Mouse (Mus musculus) kidney, postnatal 0 days (tissue): ENCODE data around the gene Gale. TPM values are rescaled to one million over a fixed set of nuclear protein-coding genes. Genes with fewer than 3 reads are reported as not detected.

Experiments used
- ATAC-seq: fragments of 200-750 bp; cut with Nextera tagmentation; replicated peaks from 2 replicates; pipeline ENCODE4 v1.8.0; 2017; ENCODE audit warnings: low read depth, moderate number of reproducible peaks, moderate TSS enrichment, moderate library complexity; ENCODE audit not compliant: low FRiP score
- DNase-seq: peaks from one replicate; pipeline ENCODE4 v3.0.0-alpha.2; 2016; ENCODE audit warnings: low spot score
- H3K27ac ChIP-seq: fragments of 300-500 bp; sonication (generic); 2 replicates; pipeline ENCODE4 v1.5.1; 2014; ENCODE audit warnings: mild to moderate bottlenecking
- H3K27me3 ChIP-seq: fragments of 300-500 bp; sonication (generic); 2 replicates; pipeline ENCODE4 v1.6.1; 2014; ENCODE audit warnings: low read length, mixed read lengths; ENCODE audit not compliant: insufficient read depth
- H3K36me3 ChIP-seq: fragments of 300-500 bp; sonication (generic); 2 replicates; pipeline ENCODE4 v1.6.1; 2014; ENCODE audit warnings: low read length, mixed read lengths; ENCODE audit not compliant: insufficient read depth
- H3K4me1 ChIP-seq: fragments of 300-500 bp; sonication (generic); replicated peaks from 2 replicates; pipeline ENCODE4 v1.6.1; 2014; ENCODE audit warnings: antibody characterized with exemption, low read length, mixed read lengths; ENCODE audit not compliant: insufficient read depth
- H3K4me2 ChIP-seq: fragments of 300-500 bp; sonication (generic); 2 replicates; pipeline ENCODE4 v1.6.1; 2014; ENCODE audit warnings: mild to moderate bottlenecking, low read length, moderate library complexity, mixed read lengths
- H3K4me3 ChIP-seq: fragments of 300-500 bp; sonication (generic); replicated peaks from 2 replicates; pipeline ENCODE4 v1.5.1; 2014; ENCODE audit warnings: low read depth, low read length
- H3K9ac ChIP-seq: fragments of 300-500 bp; sonication (generic); 2 replicates; pipeline ENCODE4 v1.6.1; 2014; ENCODE audit warnings: low read depth, low read length
- H3K9me3 ChIP-seq: fragments of 300-500 bp; sonication (generic); replicated peaks from 2 replicates; pipeline ENCODE4 v1.6.1; 2016; ENCODE audit warnings: low read length, inconsistent platforms, mixed read lengths
- CTCF ChIP-seq: IDR thresholded peaks from 2 replicates; pipeline ENCODE4 v1.5.1; 2016; ENCODE audit warnings: antibody characterized with exemption, low read depth, mild to moderate bottlenecking, moderate library complexity
- WGBS: fragments of 180-500 bp; shearing (Covaris S2); extraction: QIAGEN DNeasy Blood & Tissue Kit; methylation state at CpG from one replicate; pipeline ENCODE4 v1.1.7; 2014; 5-methylcytosine and 5-hydroxymethylcytosine counted together
- polyA plus RNA-seq: library from polyadenylated mRNA; unstranded; fragments of >200 nt; fragmentation: Nextera tagmentation; extraction: Ambion mirVana; gene quantifications from 2 replicates; pipeline ENCODE4 v1.2.1, GENCODE M21; 2015

Gene Gale
- polyA plus RNA-seq, 1 experiment from 2014 or later, result 25.1 TPM

DNA sequence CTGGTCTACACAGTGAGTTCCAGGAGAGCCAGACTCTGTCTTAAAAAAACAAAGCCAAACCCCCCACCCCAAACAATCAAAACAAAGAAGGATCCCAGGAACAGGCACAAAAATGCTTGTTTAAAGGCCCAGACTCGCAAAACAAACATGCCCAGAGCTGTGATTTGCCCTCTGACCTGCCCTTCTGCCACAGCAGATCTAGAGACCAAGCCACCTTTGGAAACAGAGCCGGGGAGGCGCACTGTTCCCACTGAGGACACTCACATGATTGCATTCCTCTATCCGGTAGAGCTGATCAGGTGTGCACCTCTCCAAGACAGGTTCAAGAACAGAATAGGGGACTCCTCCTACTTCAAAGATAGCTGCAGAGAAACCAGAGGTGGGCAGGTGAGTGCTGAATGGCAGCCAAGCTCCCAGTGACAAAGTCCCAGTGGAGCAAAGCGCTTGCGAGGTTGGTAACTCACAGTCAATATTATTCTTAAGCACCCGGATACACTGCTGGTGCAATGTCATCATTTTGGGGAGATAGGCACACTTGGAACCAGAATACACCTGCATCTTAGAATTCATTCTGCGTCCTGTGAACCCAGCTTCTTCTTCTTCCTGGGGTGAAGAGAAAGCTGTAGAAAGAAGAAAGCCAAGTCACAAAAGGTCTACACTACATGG is 45.4 kb downstream of the Gale start:
- no peaks in the 10 kb centered on the region for H3K9me3 ChIP-seq
- WGBS, result 86% methylated on average over 8 of the region's 8 CpGs
- DNase-seq, result no peak
- no peak overlapping the region for H3K9ac ChIP-seq
- H3K27me3 ChIP-seq, result no peaks in the 10 kb centered on the region
- no peak for ATAC-seq
- no peak overlapping the region for H3K27ac ChIP-seq
- no peak overlapping the region for H3K4me3 ChIP-seq
- H3K36me3 ChIP-seq, result peaks cover 74% of the 10 kb centered on the region
- H3K4me1 ChIP-seq, result no peaks in the 10 kb centered on the region
- no peak for TF ChIP-seq CTCF
- H3K4me2 ChIP-seq, result no peak overlapping the region

DNA sequence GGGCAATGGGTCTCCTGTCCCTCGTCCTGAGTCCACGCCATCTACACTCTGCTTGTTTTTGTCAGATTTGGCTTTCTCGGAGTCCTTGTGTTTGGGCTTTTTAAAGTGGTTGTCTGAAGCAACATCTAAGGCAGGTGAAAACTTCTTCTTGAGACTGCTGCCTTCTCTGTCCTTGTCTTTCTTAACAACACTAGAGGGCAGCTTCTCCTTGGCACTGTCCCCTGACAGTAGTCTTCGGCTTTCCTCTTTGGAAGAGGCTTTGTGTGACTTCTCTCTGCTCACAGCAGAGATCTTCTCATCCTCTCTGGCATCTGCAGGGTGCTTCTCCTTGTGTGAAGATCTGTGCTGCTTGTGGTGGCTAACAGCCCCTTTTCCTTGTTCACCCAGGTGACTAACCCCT is 47.1 kb downstream of the Gale start:
- Histone ChIP-seq H3K4me2 (no peak overlapping the region), H3K27me3 (no peaks in the 10 kb centered on the region), H3K36me3 (peaks cover 59% of the 10 kb centered on the region), H3K9me3 (no peaks in the 10 kb centered on the region), H3K4me3 (no peak overlapping the region), H3K27ac (no peak overlapping the region), H3K9ac (no peak overlapping the region), H3K4me1 (no peaks in the 10 kb centered on the region)
- no peak for ATAC-seq
- TF ChIP-seq CTCF, result no peak
- no peak for DNase-seq
- 92% methylated on average over 4 of the region's 4 CpGs for WGBS

DNA sequence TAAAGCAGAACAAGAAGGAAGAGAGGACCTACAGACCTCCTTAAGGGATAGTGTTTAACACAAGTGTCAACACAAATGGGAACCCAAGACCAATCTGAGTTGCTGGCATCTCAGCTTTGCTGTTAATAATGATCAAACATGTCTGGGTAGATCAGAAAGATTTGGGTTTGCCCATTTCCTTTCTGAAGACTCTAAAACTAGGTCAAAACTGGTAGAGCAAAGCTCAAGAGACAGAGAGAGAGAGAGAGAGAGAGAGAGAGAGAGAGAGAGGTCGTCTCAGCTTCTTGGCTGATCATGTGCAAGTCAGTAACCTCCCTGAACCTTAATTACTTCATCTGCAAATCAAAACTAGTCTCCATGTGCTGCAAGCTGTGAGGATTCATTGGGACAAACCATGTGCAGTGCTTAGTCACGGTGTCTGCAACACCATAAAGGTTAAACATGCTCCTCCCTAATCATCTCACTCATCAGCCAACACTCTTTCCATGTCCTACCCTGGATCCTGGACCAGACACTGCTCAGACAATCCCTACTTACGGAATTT is 52.6 kb downstream of the Gale start:
- H3K9me3 ChIP-seq, result no peaks in the 10 kb centered on the region
- no peak for TF ChIP-seq CTCF
- DNase-seq (no peak), ATAC-seq (no peak)
- H3K4me2 ChIP-seq, result no peak overlapping the region
- H3K27me3 ChIP-seq, result no peaks in the 10 kb centered on the region
- H3K9ac ChIP-seq, result no peak overlapping the region
- peaks cover 13% of the 10 kb centered on the region for H3K36me3 ChIP-seq
- H3K4me1 ChIP-seq, result peaks cover 8% of the 10 kb centered on the region; the same call in 1 of the 2 replicates
- WGBS, result 81% methylated on average over 3 of the region's 3 CpGs
- no peak overlapping the region for H3K27ac ChIP-seq
- no peak overlapping the region for H3K4me3 ChIP-seq

Other genes with a start within 250 kb of the Gale start
- gene Il22ra1, start 235.6 kb upstream of the Gale start, polyA plus RNA-seq, result 0.04 and 0.08 TPM in 2 replicates
- 0.39 and 0.54 TPM in 2 replicates for gene Myom3, start 204.0 kb upstream of the Gale start, polyA plus RNA-seq
- gene Srsf10, start 108.0 kb upstream of the Gale start, polyA plus RNA-seq, result 192 and 194 TPM in 2 replicates
- 190 and 194 TPM in 2 replicates for gene Pnrc2, start 89.9 kb upstream of the Gale start, polyA plus RNA-seq
- 0.68 and 0.70 TPM in 2 replicates for gene Cnr2, start 68.3 kb upstream of the Gale start, polyA plus RNA-seq
- gene Fuca1, start 43.0 kb upstream of the Gale start, polyA plus RNA-seq, result 98.7 and 99.4 TPM in 2 replicates
- gene Hmgcl, start 17.3 kb upstream of the Gale start, polyA plus RNA-seq, result 107 and 110 TPM in 2 replicates
- gene Lypla2, start 8.9 kb downstream of the Gale start, polyA plus RNA-seq, result 117 and 123 TPM in 2 replicates
- gene Pithd1, start 23.5 kb downstream of the Gale start, polyA plus RNA-seq, result 49.0 and 49.8 TPM in 2 replicates
- gene Eloa, start 58.0 kb downstream of the Gale start, polyA plus RNA-seq, result 29.1 and 30.9 TPM in 2 replicates
- gene Rpl11, start 89.7 kb downstream of the Gale start, polyA plus RNA-seq, result 490 and 535 TPM in 2 replicates
- gene Id3, start 179.8 kb downstream of the Gale start, polyA plus RNA-seq, result 764 and 829 TPM in 2 replicates
- gene E2f2, start 208.7 kb downstream of the Gale start, polyA plus RNA-seq, result 3.2 and 3.8 TPM in 2 replicates
- 2.7 and 3.0 TPM in 2 replicates for gene Asap3, start 242.6 kb downstream of the Gale start, polyA plus RNA-seq